Comparison of ENCODE assay signal across 10 mouse cellular contexts in genomic region chr1:194815547-194815946, GRCm38 (mm10).
DNase-seq lines count a peak whose midpoint lies in the region; ATAC-seq lines count a peak whose summit lies in the region.
"Had no signal": no experiment of that assay in that cellular context is flagged by ENCODE, and none has a peak within 500 bp of the region (broad histone marks: within the 10 kb centered on the region; RNA-seq: fewer than 3 reads in every experiment).

No protein-coding gene starts in this region.

- no peak overlapping the region for H3K9ac ChIP-seq in intestine, embryonic 14.5 days (ENCODE audit: low read length)
- no peak overlapping the region for H3K9ac ChIP-seq in intestine, embryonic 15.5 days
- 0 out of 2 replicates have a peak overlapping the region, but pooled peaks have one; percentile 4 for H3K9ac ChIP-seq in liver, embryonic 12.5 days

- no peak overlapping the region for H3K4me2 ChIP-seq in intestine, embryonic 14.5 days (ENCODE audit: low read length)
- no peak overlapping the region for H3K4me2 ChIP-seq in intestine, embryonic 15.5 days (replicated peaks)
- H3K4me2 ChIP-seq in liver, embryonic 12.5 days = peak overlapping the region; percentile 43

- ATAC-seq in intestine, embryonic 14.5 days (replicated peaks; ENCODE audit: low FRiP score, low TSS enrichment, low read depth) = no peak
- ATAC-seq in intestine, embryonic 15.5 days = no peak
- ATAC-seq in liver, embryonic 12.5 days = peak; percentile 94

- DNase-seq in intestine, embryonic 14.5 days (ENCODE audit: low spot score) = peak; percentile 27
- peak; percentile 40 for DNase-seq in c-Kit-positive CD71-positive TER-119-positive erythroid progenitor cells, embryonic 14.5 days (ENCODE audit: low spot score)
- DNase-seq in heart, adult 8-10 months (ENCODE audit: low spot score) = peak; percentile 29
- no peak for DNase-seq in frontal cortex, postnatal 10 days (ENCODE audit: low spot score in 2 of 2)
- no peak for DNase-seq in lung, adult 18-20 months
- no peak for DNase-seq in frontal cortex, postnatal 14 days (ENCODE audit: low spot score in 2 of 2)
- DNase-seq: kidney, postnatal 4 days had no signal

- 81% methylated on average over 1 of the region's 1 CpGs for WGBS in intestine, embryonic 14.5 days
- WGBS in intestine, embryonic 15.5 days = 74% methylated on average over 1 of the region's 1 CpGs
- WGBS in liver, embryonic 12.5 days (ENCODE audit: insufficient replicate concordance) = 17% methylated on average over 1 of the region's 1 CpGs

- no peak overlapping the region for H3K27ac ChIP-seq in intestine, embryonic 14.5 days (ENCODE audit: low read depth)
- H3K27ac ChIP-seq in intestine, embryonic 15.5 days = no peak overlapping the region
- peak overlapping the region; percentile 81 for H3K27ac ChIP-seq in liver, embryonic 12.5 days

- H3K27me3 ChIP-seq in intestine, embryonic 14.5 days (replicated peaks; ENCODE audit: control insufficient read depth, insufficient read depth, low read length) = no peaks in the 10 kb centered on the region
- no peaks in the 10 kb centered on the region for H3K27me3 ChIP-seq in intestine, embryonic 15.5 days (replicated peaks)
- no peaks in the 10 kb centered on the region for H3K27me3 ChIP-seq in liver, embryonic 12.5 days (replicated peaks)

- H3K4me1 ChIP-seq in intestine, embryonic 14.5 days (replicated peaks; ENCODE audit: control insufficient read depth, insufficient read depth, low read length) = no peaks in the 10 kb centered on the region
- H3K4me1 ChIP-seq in intestine, embryonic 15.5 days (replicated peaks) = no peaks in the 10 kb centered on the region
- H3K4me1 ChIP-seq in liver, embryonic 12.5 days = peaks cover 36% of the 10 kb centered on the region

- H3K36me3 ChIP-seq in intestine, embryonic 14.5 days (ENCODE audit: control insufficient read depth, insufficient read depth, low read length) = peaks cover 11% of the 10 kb centered on the region; the same call in 1 of the 2 replicates
- 0 out of 2 replicates have a peak, but pooled peaks cover 2% of the 10 kb centered on the region for H3K36me3 ChIP-seq in intestine, embryonic 15.5 days
- H3K36me3 ChIP-seq in liver, embryonic 12.5 days = 0 out of 2 replicates have a peak, but pooled peaks cover 6% of the 10 kb centered on the region

- no peaks in the 10 kb centered on the region for H3K9me3 ChIP-seq in intestine, embryonic 14.5 days (ENCODE audit: control insufficient read depth, low read length)
- no peaks in the 10 kb centered on the region for H3K9me3 ChIP-seq in intestine, embryonic 15.5 days
- no peaks in the 10 kb centered on the region for H3K9me3 ChIP-seq in liver, embryonic 12.5 days (replicated peaks)

- no peak overlapping the region for H3K4me3 ChIP-seq in intestine, embryonic 14.5 days (ENCODE audit: low read depth, low read length)
- no peak overlapping the region for H3K4me3 ChIP-seq in intestine, embryonic 15.5 days (replicated peaks)
- no peak overlapping the region for H3K4me3 ChIP-seq in liver, embryonic 12.5 days
- H3K4me3 ChIP-seq: erythroblast, embryonic 14.5 days had no signal

Comparison
In these comparisons a context has a peak if more than half of its experiments do, and no peak if none do; other contexts are left out.
1. DNase-seq: peak in intestine, embryonic 14.5 days (single experiment), c-Kit-positive CD71-positive TER-119-positive erythroid progenitor cells, embryonic 14.5 days (single experiment) and heart, adult 8-10 months (single experiment); none in frontal cortex, postnatal 10 days (0 of 2), lung, adult 18-20 months (0 of 2) and frontal cortex, postnatal 14 days (0 of 2).